Mouse (Mus musculus): ENCODE results near the gene Clcn7.

Clcn7 gene

DNA sequence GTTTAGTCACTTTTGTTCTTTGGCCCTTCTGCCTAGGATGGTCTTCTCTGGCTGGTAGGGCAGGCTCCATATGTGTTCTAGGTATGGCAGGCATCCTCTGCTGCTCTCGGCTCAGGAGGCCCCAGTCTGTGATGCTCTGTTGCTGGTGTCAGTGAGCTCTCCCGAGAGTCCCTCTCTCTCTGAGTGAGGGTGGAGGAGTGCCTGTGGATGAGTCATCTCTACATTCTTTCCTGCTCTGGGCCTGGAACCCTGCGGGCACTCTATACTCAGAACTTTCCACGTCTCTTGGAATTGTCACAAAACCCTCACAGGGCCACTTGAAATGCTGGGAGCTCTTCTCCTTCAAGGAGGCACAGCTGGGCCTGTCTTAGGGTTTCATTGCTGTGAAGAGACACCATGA is 78.5 kb downstream of the Clcn7 start:
- no peak for DNase-seq (ENCODE audit: low read depth)
